ENCODE assay signal across 12 mouse cellular contexts in the genomic region with DNA sequence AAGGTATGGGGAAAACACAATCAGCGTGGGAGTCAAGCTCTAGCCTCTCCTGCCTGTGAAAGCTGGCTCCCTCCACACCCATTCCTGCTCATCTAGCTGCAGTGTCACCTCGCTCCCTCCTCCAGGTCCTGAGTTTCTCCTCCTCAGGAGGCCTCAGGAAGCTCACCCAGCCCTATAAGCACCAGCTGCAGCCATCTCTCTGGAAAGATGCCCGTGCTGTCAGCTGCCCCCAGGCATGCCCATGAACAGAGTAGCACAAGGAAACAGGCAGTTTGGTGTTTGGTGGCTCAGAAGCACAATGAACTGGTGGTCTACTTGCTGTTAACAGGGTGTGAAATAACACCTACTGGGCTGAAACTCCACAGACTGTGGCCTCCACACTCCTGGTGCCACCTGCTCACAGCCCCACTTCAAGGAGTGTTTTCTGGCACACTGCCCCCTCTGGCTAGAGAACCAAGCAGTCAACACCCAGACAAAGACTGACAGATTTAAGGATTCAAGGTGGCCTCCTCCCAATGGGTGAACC. TPM values are rescaled to one million over a fixed set of nuclear protein-coding genes. Genes with fewer than 3 reads are reported as not detected.
DNase-seq lines count a peak whose midpoint lies in the region; ATAC-seq and TF ChIP-seq lines count a peak whose summit lies in the region.
"Had no signal": no experiment of that assay in that cellular context is flagged by ENCODE, and none has a peak within 500 bp of the region (broad histone marks: within the 10 kb centered on the region; RNA-seq: fewer than 3 reads in every experiment).

No protein-coding gene starts in this region.

- TF ChIP-seq RAD21 in CH12.LX (IDR thresholded peaks at IDR 0.05; ENCODE audit: low read depth, low read length): no peak

- H3K4me2 ChIP-seq in kidney, embryonic 14.5 days (replicated peaks; ENCODE audit: low read depth, low read length): no peak overlapping the region
- H3K4me2 ChIP-seq in CH12.LX (ENCODE audit: insufficient read depth, low read depth, poor library complexity, severe bottlenecking): no peak overlapping the region
- no peak overlapping the region for H3K4me2 ChIP-seq in midbrain, postnatal 0 days (ENCODE audit: low read depth, low read length, poor library complexity, severe bottlenecking)

- H3K36me3 ChIP-seq in kidney, embryonic 14.5 days (ENCODE audit: control insufficient read depth, insufficient read depth, low read length): no peaks in the 10 kb centered on the region
- peaks cover 0 to 40% of the 10 kb centered on the region in 2 experiments for H3K36me3 ChIP-seq in CH12.LX (replicated peaks in 1 of 2; ENCODE audit: control insufficient read depth in 1 of 2, insufficient read depth in 1 of 2, low read length in 1 of 2)
- H3K36me3 ChIP-seq in midbrain, postnatal 0 days (ENCODE audit: insufficient read depth, low read length): no peaks in the 10 kb centered on the region

- no peak for TF ChIP-seq POLR2A in CH12.LX (IDR thresholded peaks at IDR 0.05; ENCODE audit: low read depth, low read length)

- no peaks in the 10 kb centered on the region for H3K27me3 ChIP-seq in kidney, embryonic 14.5 days (ENCODE audit: control insufficient read depth, insufficient read depth, low read length)
- no peaks in the 10 kb centered on the region for H3K27me3 ChIP-seq in CH12.LX (replicated peaks)
- no peaks in the 10 kb centered on the region for H3K27me3 ChIP-seq in midbrain, postnatal 0 days (ENCODE audit: insufficient read depth, low read length)
- H3K27me3 ChIP-seq: Patski had no signal

- peak; percentile 48; the same call in 1 of the 2 replicates for ATAC-seq in kidney, embryonic 14.5 days (ENCODE audit: low FRiP score, low TSS enrichment)
- no peak for ATAC-seq in midbrain, postnatal 0 days (ENCODE audit: low FRiP score)
- no peak for ATAC-seq in inflammation-experienced regulatory T-cells, adult 6 months
- ATAC-seq: Patski had no signal

- no peak for DNase-seq in kidney, postnatal 10 days
- DNase-seq in CH12.LX (ENCODE audit: extremely low read depth): peak; percentile 33
- peak; percentile 66 for DNase-seq in brain, adult 2 months (ENCODE audit: low read depth, low spot score)
- peak; percentile 75 for DNase-seq in midbrain, postnatal 0 days (ENCODE audit: low spot score)
- DNase-seq in MN1 (ENCODE audit: low spot score): no peak
- no peak for DNase-seq in left cerebral cortex, adult 8-10 months (ENCODE audit: low spot score in 2 of 2)
- DNase-seq: gastrocnemius, adult 2 months; kidney, adult 8-10 months; lung, postnatal 4 days had no signal

- no peaks in the 10 kb centered on the region for H3K79me2 ChIP-seq in CH12.LX (replicated peaks; ENCODE audit: control insufficient read depth, extremely low read depth, insufficient read depth, poor library complexity, severe bottlenecking)

- TF ChIP-seq EP300 in CH12.LX (IDR thresholded peaks at IDR 0.05; ENCODE audit: low read length): no peak

- no peak overlapping the region for H3K4me3 ChIP-seq in kidney, embryonic 14.5 days (ENCODE audit: low read length)
- no peak overlapping the region for H3K4me3 ChIP-seq in CH12.LX (replicated peaks in 1 of 3; ENCODE audit: low read depth in 2 of 3, low read length in 2 of 3, poor library complexity in 1 of 3)
- H3K4me3 ChIP-seq in midbrain, postnatal 0 days (ENCODE audit: low read depth, low read length): no peak overlapping the region
- H3K4me3 ChIP-seq: gastrocnemius, adult 2 months had no signal

- no peak overlapping the region for H3K9ac ChIP-seq in kidney, embryonic 14.5 days (ENCODE audit: low read depth, low read length)
- no peak overlapping the region for H3K9ac ChIP-seq in CH12.LX (ENCODE audit: insufficient read depth, low read depth)
- no peak overlapping the region for H3K9ac ChIP-seq in midbrain, postnatal 0 days (replicated peaks; ENCODE audit: low read length, poor library complexity, severe bottlenecking)

- dilution Hi-C loops in CH12.LX (cut with MboI; ENCODE audit: extremely low pct_ligation_motif_present, extremely low pct_unique_long_range_greater_than_20kb, low sequenced_read_pairs): no loop called here

- no peak overlapping the region for H3K27ac ChIP-seq in kidney, embryonic 14.5 days (ENCODE audit: low read depth, low read length)
- no peak overlapping the region for H3K27ac ChIP-seq in CH12.LX (ENCODE audit: insufficient read depth, low read depth)
- no peak overlapping the region; the same call in 1 of the 2 replicates for H3K27ac ChIP-seq in midbrain, postnatal 0 days (ENCODE audit: low read depth, low read length)
- H3K27ac ChIP-seq: gastrocnemius, adult 2 months had no signal

- in situ Hi-C loops in CH12.LX (cut with MboI; ENCODE audit: low pct_ligation_motif_present, low pct_unique_long_range_greater_than_20kb, low sequenced_read_pairs): no loop called here

- peaks cover 5% of the 10 kb centered on the region; the same call in 1 of the 2 replicates for H3K4me1 ChIP-seq in kidney, embryonic 14.5 days (ENCODE audit: control insufficient read depth, insufficient read depth, low read length)
- peaks cover 8 to 78% of the 10 kb centered on the region in 2 experiments for H3K4me1 ChIP-seq in CH12.LX (ENCODE audit: control insufficient read depth in 1 of 2, insufficient read depth in 2 of 2)
- H3K4me1 ChIP-seq in midbrain, postnatal 0 days (ENCODE audit: insufficient read depth, low read length): no peaks in the 10 kb centered on the region

- H3K9me3 ChIP-seq in kidney, embryonic 14.5 days (ENCODE audit: control insufficient read depth, low read length): no peaks in the 10 kb centered on the region
- H3K9me3 ChIP-seq in CH12.LX (replicated peaks; ENCODE audit: low read length): no peaks in the 10 kb centered on the region
- H3K9me3 ChIP-seq in midbrain, postnatal 0 days (ENCODE audit: low read length): no peaks in the 10 kb centered on the region

- WGBS in kidney, embryonic 14.5 days: 20% methylated on average over 3 of the region's 3 CpGs
- WGBS in midbrain, postnatal 0 days: 62% methylated on average over 3 of the region's 3 CpGs

- peak in 1 of 2 experiments; percentile 36; a peak in 1 of 4 replicates for TF ChIP-seq CTCF in CH12.LX (conservative IDR thresholded peaks at IDR 0.05 in 1 of 2, IDR thresholded peaks at IDR 0.05 in 1 of 2; ENCODE audit: low read depth in 2 of 2, low read length in 2 of 2)
- TF ChIP-seq CTCF in midbrain, postnatal 0 days (IDR thresholded peaks at IDR 0.05): peak; percentile 36; the same call in 1 of the 2 replicates

TF ChIP-seq in CH12.LX, 34 proteins besides CTCF, POLR2A, EP300 and RAD21:
- TF ChIP-seq USF1 (IDR thresholded peaks at IDR 0.05; ENCODE audit: low read depth, low read length): no peak
- no peak for TF ChIP-seq KAT2A (IDR thresholded peaks at IDR 0.05; ENCODE audit: insufficient replicate concordance, low read length)

RNA-seq across cellular contexts. Expression of a gene that starts 7.1 kb away (rescaled TPM):
- 1.1 and 1.6 TPM in 2 replicates for polyA plus RNA-seq in kidney, embryonic 14.5 days (2014; fragmentation: Nextera tagmentation; extraction: Ambion mirVana)
- total RNA-seq in CH12.LX (2012; rRNA removed) (8.9 and 10.4 TPM in 2 replicates), CH12.LX (2014; rRNA removed) (13.0 and 13.4 TPM in 2 replicates)
- 14.3 and 14.5 TPM in 2 replicates for polyA plus RNA-seq in CH12.LX (2012; ENCODE audit: insufficient read length, low read depth)
- total RNA-seq in midbrain, postnatal 0 days (2014; rRNA removed): 3.5 and 4.2 TPM in 2 replicates
- 1.1 and 1.2 TPM in 2 replicates for polyA plus RNA-seq in midbrain, postnatal 0 days (2015; fragmentation: Nextera tagmentation; extraction: Ambion mirVana)
- total RNA-seq in left cerebral cortex, adult 8-10 months (2022): 1 to 10 TPM; 1.9 to 6.6 (median 3.7) TPM
- 1 to 10 TPM; 2.5 to 3.6 (median 2.6) TPM for polyA plus RNA-seq in inflammation-experienced regulatory T-cells, adult 6 months (2017; shearing (Covaris generic))

RNA-seq across cellular contexts. Expression of a gene that starts 40.4 kb away (rescaled TPM):
- 12.2 and 13.6 TPM in 2 replicates for polyA plus RNA-seq in kidney, embryonic 14.5 days (2014; fragmentation: Nextera tagmentation; extraction: Ambion mirVana)
- total RNA-seq in CH12.LX (2012; rRNA removed) (3.1 and 3.2 TPM in 2 replicates), CH12.LX (2014; rRNA removed) (3.0 and 3.2 TPM in 2 replicates)
- 2.6 and 2.7 TPM in 2 replicates for polyA plus RNA-seq in CH12.LX (2012; ENCODE audit: insufficient read length, low read depth)
- total RNA-seq in midbrain, postnatal 0 days (2014; rRNA removed): 4.9 and 5.9 TPM in 2 replicates
- 9.9 TPM in 2 replicates for polyA plus RNA-seq in midbrain, postnatal 0 days (2015; fragmentation: Nextera tagmentation; extraction: Ambion mirVana)
- 10 to 100 TPM in 3 of 4 experiments, 1 to 10 TPM in 1; 8.7 to 11.5 (median 10.7) TPM for total RNA-seq in left cerebral cortex, adult 8-10 months (2022)
- polyA plus RNA-seq in inflammation-experienced regulatory T-cells, adult 6 months (2017; shearing (Covaris generic)): 1 to 10 TPM; 2.4 to 5.2 (median 4.1) TPM

Comparison
In these comparisons a context has a peak if more than half of its experiments do, and no peak if none do; other contexts are left out.
1. DNase-seq: peak in CH12.LX (single experiment), brain, adult 2 months (single experiment) and midbrain, postnatal 0 days (single experiment); none in kidney, postnatal 10 days (single experiment), MN1 (single experiment) and left cerebral cortex, adult 8-10 months (0 of 2).